Mouse (Mus musculus): Measurements from ENCODE around the gene Olfr1271.
"Not testable (repeated sequence)": the region's sequence is repeated elsewhere in the genome, so short reads cannot be mapped to it uniquely, and the experiment has no call there.

Olfr1271 gene

DNA sequence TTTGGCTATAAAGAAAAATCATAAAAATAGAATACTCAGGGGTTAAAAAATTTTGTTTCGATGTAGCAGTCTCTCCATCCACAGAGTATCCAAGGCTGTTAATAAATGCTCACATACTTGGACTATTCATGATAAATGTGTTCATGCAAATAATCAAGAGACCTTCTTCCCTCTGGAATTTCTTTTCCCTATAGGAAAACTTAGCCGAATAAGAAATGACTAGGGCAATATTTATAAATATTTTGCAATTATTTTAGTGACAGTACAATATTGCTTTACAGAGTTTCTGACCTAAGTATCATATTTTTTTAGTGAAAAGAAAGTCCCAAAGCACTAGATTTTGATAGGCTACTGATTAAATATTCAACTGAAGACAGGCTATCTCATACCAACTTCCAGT is at the start of gene Olfr1271:
Olfr1271 (minus strand) TSS at position 101 of the 400 bp plus-strand sequence.
- DNase-seq = no peak

DNA sequence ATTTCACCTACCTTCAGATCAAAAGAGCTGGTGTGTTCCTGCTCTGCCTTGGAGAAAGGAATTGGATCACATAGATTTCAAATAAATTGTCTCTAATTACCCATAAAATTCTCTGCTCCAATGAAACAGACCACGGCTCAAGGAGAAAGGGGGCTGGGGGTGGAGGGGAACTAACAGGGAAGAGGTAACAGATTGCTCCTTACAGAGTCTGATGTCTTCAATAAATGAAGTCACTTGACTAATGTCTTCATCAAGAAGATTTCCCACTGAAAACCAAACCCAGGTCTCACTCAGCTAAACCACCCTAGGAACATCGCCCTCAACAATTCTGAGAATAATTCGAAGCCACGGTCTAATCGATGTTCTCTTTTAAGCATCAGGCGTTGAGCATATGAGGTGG is 21.9 kb upstream of the Olfr1271 start, which contains the start of gene Olfr1272:
Olfr1272 (minus strand) TSS at position 101 of the 400 bp plus-strand sequence.
- no peak for DNase-seq

GRCm38 (mm10) chr2:90257492-90257891 is 13.3 kb downstream of the Olfr1271 start, which contains the start of gene Olfr142:
Gene Olfr142, minus strand, starts transcription at chr2:90257592.
- DNase-seq = no peak

DNA sequence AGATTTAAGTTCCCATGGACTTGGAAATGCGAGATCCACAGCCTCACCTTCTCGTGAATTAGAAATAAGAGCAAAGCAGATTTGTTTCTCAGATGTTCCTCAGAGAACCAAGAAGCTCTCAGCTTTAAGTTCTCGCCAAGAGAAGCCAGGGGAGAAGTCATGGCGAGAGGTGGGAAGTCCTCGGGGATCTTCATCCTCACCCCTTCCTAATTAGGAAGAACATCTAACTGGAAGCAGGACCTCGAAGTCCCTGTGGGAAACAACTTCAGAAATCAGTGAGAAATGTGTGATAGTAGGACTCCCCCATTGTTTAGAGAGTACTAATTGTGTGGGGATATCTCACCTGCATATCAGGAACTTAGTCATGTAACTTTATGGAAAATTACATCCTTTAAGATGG is 46.4 kb downstream of the Olfr1271 start, which contains the start of gene Olfr1506:
Olfr1506 (minus strand) TSS at position 101 of the 400 bp plus-strand sequence.
- not testable (repeated sequence) for DNase-seq

Data from kidney, adult 18-20 months (tissue).